Mouse (Mus musculus) midbrain, embryonic 12.5 days (tissue): ENCODE results near the gene Vkorc1l1. TPM values are rescaled to one million over a fixed set of nuclear protein-coding genes. Genes with fewer than 3 reads are reported as not detected.

Experiments
- ATAC-seq: fragments of 200-750 bp; cut with Nextera tagmentation; 2 replicates; pipeline ENCODE4 v1.8.0; 2017; ENCODE audit warnings: low read depth, moderate TSS enrichment, moderate library complexity; ENCODE audit not compliant: low FRiP score
- H3K27ac ChIP-seq: fragments of 300-500 bp; sonication (generic); replicated peaks from 2 replicates; pipeline ENCODE4 v1.5.1; 2016; ENCODE audit warnings: mild to moderate bottlenecking
- H3K27me3 ChIP-seq: fragments of 300-500 bp; sonication (generic); 2 replicates; pipeline ENCODE4 v1.6.1; 2016; ENCODE audit warnings: mild to moderate bottlenecking
- H3K36me3 ChIP-seq: fragments of 300-500 bp; sonication (generic); 2 replicates; pipeline ENCODE4 v1.6.1; 2016
- H3K4me1 ChIP-seq: fragments of 300-500 bp; sonication (generic); 2 replicates; pipeline ENCODE4 v1.6.1; 2016
- H3K4me2 ChIP-seq: fragments of 300-500 bp; sonication (generic); replicated peaks from 2 replicates; pipeline ENCODE4 v1.6.1; 2016; ENCODE audit warnings: mild to moderate bottlenecking, moderate library complexity
- H3K4me3 ChIP-seq: fragments of 300-500 bp; sonication (generic); 2 replicates; pipeline ENCODE4 v1.5.1; 2016; ENCODE audit warnings: mild to moderate bottlenecking
- H3K9ac ChIP-seq: fragments of 300-500 bp; sonication (generic); replicated peaks from 2 replicates; pipeline ENCODE4 v1.6.1; 2016; ENCODE audit warnings: mild to moderate bottlenecking, moderate library complexity
- H3K9me3 ChIP-seq: fragments of 300-500 bp; sonication (generic); 2 replicates; pipeline ENCODE4 v1.6.1; 2016; ENCODE audit warnings: mild to moderate bottlenecking
- WGBS: fragments of 180-500 bp; shearing (Covaris S2); methylation state at CpG from one replicate; pipeline ENCODE4 v1.1.7; 2016; 5-methylcytosine and 5-hydroxymethylcytosine counted together
- polyA plus RNA-seq: library from polyadenylated mRNA; unstranded; fragments of >200 nt; fragmentation: Nextera tagmentation; extraction: Ambion mirVana; gene quantifications from 2 replicates; pipeline ENCODE4 v1.2.1, GENCODE M21; 2016

The Vkorc1l1 gene
- polyA plus RNA-seq, 1 experiment from 2014 or later: 41.8 TPM

DNA sequence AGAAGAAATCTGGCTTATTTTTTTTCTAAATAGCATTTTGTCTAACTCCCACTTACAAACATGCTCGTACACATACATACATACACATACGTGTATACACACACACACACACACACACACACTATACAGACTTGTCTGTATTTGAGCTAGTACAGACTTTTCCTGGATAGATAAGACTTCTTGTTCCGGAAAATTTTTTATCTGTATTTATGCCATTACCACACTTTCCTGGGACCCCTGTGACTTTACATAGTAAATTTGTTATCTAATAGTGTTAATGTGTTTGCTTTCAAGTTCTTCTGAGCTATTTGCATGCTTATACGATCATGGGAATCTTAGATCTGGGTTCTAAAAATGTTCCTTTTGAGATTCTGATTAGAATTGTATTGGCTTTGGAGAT is 10.4 kb downstream of the Vkorc1l1 start:
- Histone ChIP-seq H3K9me3 (no peaks in the 10 kb centered on the region), H3K4me2 (no peak overlapping the region), H3K27me3 (no peaks in the 10 kb centered on the region), H3K4me1 (no peaks in the 10 kb centered on the region), H3K9ac (no peak overlapping the region), H3K27ac (no peak overlapping the region), H3K4me3 (no peak overlapping the region), H3K36me3 (no peaks in the 10 kb centered on the region)
- no peak for ATAC-seq
- WGBS: 94% methylated on average over 4 of the region's 4 CpGs

DNA sequence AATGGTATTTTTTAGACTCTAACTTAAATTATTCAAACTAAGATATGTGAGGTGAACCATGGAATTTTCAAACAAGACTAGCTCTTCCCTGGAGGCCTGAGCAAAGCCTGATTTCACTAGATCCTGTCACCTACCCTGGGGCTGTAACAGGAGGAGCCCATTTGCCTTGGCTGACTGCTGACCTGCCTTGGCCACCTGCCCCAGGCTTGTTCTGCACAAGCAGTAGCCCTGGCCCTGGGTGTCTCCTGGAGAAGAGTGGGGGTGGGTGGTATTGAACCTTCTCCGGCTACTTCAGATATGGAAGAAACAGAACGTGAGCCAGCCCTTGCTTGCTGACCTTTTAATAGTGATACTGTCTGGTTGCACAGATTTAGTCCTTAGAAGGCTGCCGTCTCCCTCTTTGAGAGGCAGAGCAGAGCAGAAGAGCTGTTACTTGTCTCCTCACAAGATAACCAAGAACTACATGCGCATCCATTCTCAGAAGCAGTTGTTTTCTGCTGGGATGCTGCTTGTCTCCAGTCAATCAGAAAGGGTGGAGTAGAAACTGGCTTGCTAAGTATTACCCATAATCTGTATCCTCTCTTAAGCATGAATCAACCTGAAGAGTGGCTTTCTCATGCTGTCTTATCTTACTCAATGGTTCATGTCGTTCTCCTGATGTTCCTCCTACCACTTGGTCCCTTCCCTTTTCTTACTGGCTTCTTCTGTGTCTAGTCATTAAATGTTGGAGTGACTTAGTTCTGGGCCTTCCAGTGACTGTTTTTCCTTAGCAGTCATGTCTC is 12.9 kb downstream of the Vkorc1l1 start:
- no peak overlapping the region for H3K4me2 ChIP-seq
- H3K36me3 ChIP-seq: no peaks in the 10 kb centered on the region
- H3K27me3 ChIP-seq: no peaks in the 10 kb centered on the region
- H3K4me1 ChIP-seq: no peaks in the 10 kb centered on the region
- H3K27ac ChIP-seq: no peak overlapping the region
- whole genome bisulfite sequencing: 90% methylated on average over 5 of the region's 5 CpGs
- H3K9me3 ChIP-seq: no peaks in the 10 kb centered on the region
- no peak overlapping the region for H3K4me3 ChIP-seq
- ATAC-seq: no peak
- no peak overlapping the region for H3K9ac ChIP-seq

DNA sequence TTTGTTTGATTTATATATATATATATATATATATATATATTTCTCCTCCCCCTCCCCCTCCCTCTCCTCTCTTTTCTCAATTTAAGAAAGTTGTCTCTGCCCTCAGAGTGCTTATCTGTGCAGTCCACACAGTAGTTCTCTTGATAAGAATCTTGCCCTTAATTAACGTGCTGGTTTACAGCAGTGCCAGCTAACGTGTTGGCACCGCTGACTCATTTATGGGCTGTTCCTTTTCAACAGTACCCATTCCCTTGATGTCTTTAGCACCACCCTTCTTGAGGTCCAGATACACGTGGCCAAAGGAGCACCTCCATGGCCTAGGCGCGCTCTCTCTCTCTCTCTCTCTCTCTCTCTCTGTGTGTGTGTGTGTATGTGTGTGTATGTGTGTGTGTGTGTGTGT is 14.0 kb downstream of the Vkorc1l1 start:
- H3K9me3 ChIP-seq: no peaks in the 10 kb centered on the region
- H3K4me2 ChIP-seq: no peak overlapping the region
- H3K27me3 ChIP-seq: no peaks in the 10 kb centered on the region
- no peak overlapping the region for H3K27ac ChIP-seq
- no peaks in the 10 kb centered on the region for H3K36me3 ChIP-seq
- no peak overlapping the region for H3K9ac ChIP-seq
- 92% methylated on average over 6 of the region's 6 CpGs for WGBS
- H3K4me3 ChIP-seq: no peak overlapping the region
- no peak for ATAC-seq
- H3K4me1 ChIP-seq: no peaks in the 10 kb centered on the region

DNA sequence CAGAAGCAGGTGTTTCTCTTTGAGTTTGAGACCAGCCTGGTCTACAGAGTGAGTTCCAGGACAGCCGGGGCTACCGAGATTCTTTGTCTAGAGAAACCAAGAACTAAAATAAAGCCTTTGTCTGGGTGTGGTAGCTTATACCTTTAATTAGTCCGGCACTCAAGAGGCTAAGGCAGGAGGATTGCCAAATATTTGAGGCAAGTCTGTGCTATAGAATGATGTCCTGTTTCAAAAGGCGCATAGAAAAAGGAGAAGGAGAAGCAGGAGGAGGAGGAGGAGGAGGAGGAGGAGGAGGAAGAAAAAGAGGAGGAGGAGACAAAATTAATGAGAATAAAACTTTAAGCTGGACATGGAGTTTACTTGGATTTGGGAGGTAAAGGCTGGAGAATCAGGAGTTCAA is 21.5 kb downstream of the Vkorc1l1 start:
- Histone ChIP-seq H3K4me1 (no peaks in the 10 kb centered on the region), H3K27me3 (no peaks in the 10 kb centered on the region), H3K27ac (no peak overlapping the region), H3K36me3 (no peaks in the 10 kb centered on the region), H3K9me3 (no peaks in the 10 kb centered on the region), H3K9ac (no peak overlapping the region), H3K4me3 (no peak overlapping the region), H3K4me2 (no peak overlapping the region)
- ATAC-seq: no peak
- 78% methylated on average over 4 of the region's 4 CpGs for WGBS

DNA sequence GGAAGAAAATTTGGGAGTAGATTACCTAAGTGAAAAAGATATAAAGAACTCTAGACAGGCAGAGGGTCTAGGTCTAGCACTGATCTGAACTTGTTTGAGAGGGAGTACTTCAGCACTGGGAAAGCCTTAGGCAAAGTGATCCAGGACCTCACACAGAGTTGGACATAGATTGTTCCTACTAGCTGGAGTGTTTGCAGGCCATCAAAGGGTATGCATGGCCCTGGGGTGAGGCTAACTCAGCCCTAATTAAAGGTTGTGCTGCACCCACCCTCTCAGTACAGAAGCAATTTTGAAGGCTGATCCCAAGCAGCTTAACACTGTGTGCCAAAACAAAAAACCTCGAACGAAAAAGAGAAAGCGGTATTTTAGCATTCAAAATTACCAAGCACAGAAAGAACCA is 24.7 kb downstream of the Vkorc1l1 start:
- H3K9ac ChIP-seq: no peak overlapping the region
- no peak overlapping the region for H3K27ac ChIP-seq
- H3K27me3 ChIP-seq: no peaks in the 10 kb centered on the region
- no peak for ATAC-seq
- no peaks in the 10 kb centered on the region for H3K9me3 ChIP-seq
- H3K36me3 ChIP-seq: no peaks in the 10 kb centered on the region
- WGBS: 90% methylated on average over 3 of the region's 3 CpGs
- H3K4me1 ChIP-seq: no peaks in the 10 kb centered on the region
- no peak overlapping the region for H3K4me2 ChIP-seq
- no peak overlapping the region for H3K4me3 ChIP-seq

DNA sequence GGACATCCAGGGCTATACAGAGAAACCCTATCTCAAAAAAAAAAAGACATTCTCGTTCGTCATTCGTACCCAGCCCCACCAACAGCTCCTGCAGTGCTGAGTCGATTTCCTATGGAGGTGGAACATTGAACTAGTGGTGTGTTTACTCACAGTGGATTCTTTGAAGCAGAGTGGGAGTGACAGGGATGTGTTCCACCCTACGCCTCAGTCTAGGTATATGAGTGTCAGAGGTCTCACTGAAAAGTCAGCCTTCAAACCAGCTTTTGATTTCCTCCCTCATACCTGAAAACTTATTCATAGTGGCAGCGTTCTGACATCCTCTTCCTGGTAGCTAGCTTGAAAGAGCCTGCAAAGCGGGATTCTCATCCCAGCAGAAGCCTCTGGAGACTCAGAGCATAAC is 26.6 kb downstream of the Vkorc1l1 start:
- 0 out of 2 replicates have a peak, but pooled peaks cover 3% of the 10 kb centered on the region for H3K36me3 ChIP-seq
- 90% methylated on average over 7 of the region's 7 CpGs for WGBS
- no peak for ATAC-seq

DNA sequence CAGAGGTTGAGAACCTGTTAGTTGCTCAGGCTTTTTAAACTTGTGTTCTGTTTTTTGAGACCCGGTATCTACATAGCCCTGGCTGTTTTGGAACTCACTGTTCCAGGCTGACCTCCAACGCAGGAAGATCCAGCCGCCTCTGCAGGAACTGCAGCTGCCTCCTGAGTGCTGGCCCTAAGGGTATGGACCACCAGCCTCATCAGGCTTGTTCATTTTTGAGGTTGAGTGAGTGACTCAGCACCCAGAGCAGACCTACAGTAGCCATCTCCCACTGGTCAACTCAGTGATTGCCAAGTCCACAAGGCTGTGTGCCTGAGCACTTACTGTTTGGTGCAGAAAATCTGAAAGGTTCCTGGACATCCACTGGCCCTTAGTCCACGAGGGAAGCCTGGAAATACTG is 29.7 kb downstream of the Vkorc1l1 start:
- WGBS: 94% methylated on average over 4 of the region's 4 CpGs
- peaks cover 6% of the 10 kb centered on the region; the same call in 1 of the 2 replicates for H3K36me3 ChIP-seq
- no peak for ATAC-seq
- no peak overlapping the region for H3K27ac ChIP-seq
- no peaks in the 10 kb centered on the region for H3K4me1 ChIP-seq
- no peak overlapping the region for H3K4me3 ChIP-seq
- no peak overlapping the region for H3K4me2 ChIP-seq
- H3K9ac ChIP-seq: no peak overlapping the region
- H3K9me3 ChIP-seq: no peaks in the 10 kb centered on the region
- no peaks in the 10 kb centered on the region for H3K27me3 ChIP-seq

More for the DNA sequence above, 26.6 kb downstream of the Vkorc1l1 start:
- H3K4me3 ChIP-seq: no peak overlapping the region
- H3K9ac ChIP-seq: no peak overlapping the region
- H3K9me3 ChIP-seq: no peaks in the 10 kb centered on the region
- H3K27ac ChIP-seq: no peak overlapping the region
- H3K27me3 ChIP-seq: no peaks in the 10 kb centered on the region
- no peak overlapping the region for H3K4me2 ChIP-seq
- no peaks in the 10 kb centered on the region for H3K4me1 ChIP-seq

DNA sequence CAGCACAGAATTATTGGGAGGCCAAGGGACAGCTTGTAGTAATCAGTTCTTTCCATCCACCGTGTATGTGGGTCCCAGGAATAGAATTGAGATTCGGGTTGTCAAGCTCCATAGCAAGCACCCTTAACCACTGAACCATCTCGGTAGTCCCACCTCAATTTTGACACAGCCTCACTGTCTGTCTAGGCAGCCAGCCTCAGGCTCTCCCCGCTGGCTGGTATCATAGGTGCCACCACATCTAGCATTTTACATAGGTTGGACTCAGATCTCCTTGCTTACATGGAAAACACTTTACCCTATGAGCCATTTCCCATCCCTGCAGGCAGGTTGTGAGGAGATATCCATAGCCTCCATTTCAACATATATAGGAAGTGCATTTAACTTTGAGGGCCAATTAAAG is 32.6 kb downstream of the Vkorc1l1 start:
- 93% methylated on average over 4 of the region's 4 CpGs for WGBS
- no peaks in the 10 kb centered on the region for H3K27me3 ChIP-seq
- H3K4me1 ChIP-seq: no peaks in the 10 kb centered on the region

DNA sequence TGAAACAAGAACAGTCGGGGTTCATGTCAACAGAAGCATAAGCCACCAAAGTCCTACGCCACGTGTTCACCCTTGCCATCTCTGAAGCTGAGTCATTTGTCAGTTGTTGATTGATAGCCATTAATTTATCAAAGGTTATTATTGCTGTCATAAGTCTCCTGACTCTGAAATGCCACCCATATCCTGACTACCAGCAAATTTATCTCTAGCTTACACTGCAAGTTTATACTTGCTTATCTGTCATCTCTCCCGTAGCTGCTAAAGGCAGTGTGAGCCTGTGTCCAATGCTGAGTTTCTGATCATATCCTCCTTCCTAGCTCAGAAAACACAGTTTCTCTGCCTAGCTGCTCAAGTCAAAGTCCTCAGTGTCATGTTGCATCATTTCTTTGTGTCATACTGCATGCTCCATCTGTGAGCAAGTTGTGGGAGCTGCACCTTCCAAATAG is 33.1 kb downstream of the Vkorc1l1 start:
- H3K9ac ChIP-seq: no peak overlapping the region
- 95% methylated on average over 4 of the region's 4 CpGs for WGBS

More for the DNA sequence above, 32.6 kb downstream of the Vkorc1l1 start:
- no peaks in the 10 kb centered on the region for H3K9me3 ChIP-seq
- H3K36me3 ChIP-seq: peaks cover 6% of the 10 kb centered on the region; the same call in 1 of the 2 replicates
- H3K4me2 ChIP-seq: no peak overlapping the region
- no peak overlapping the region for H3K9ac ChIP-seq
- no peak overlapping the region for H3K4me3 ChIP-seq
- ATAC-seq: no peak
- no peak overlapping the region for H3K27ac ChIP-seq

DNA sequence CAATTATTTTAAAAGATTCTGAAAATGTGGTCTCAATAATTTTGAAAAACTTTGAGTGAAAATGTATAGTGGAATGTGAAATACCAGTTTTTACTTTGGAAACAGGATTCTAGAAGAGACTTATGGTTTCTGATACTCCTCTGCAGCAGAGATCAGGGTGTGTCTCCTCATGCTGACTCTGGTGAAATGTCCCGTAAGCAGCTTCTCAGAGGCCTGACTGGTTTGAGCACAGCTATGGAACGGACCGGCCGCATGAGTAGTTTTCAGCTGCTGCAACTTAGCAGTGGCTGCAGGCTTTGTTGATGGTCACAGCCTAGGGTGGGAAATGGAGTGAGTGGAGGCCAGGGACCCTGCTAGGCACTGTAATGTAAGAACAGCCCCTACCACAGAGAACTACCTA is 36.0 kb downstream of the Vkorc1l1 start:
- Histone ChIP-seq H3K4me3 (no peak overlapping the region), H3K27me3 (no peaks in the 10 kb centered on the region), H3K9ac (no peak overlapping the region), H3K27ac (no peak overlapping the region), H3K4me2 (no peak overlapping the region), H3K36me3 (peaks cover 6% of the 10 kb centered on the region; the same call in 1 of the 2 replicates), H3K4me1 (0 out of 2 replicates have a peak, but pooled peaks cover 2% of the 10 kb centered on the region), H3K9me3 (no peaks in the 10 kb centered on the region)
- ATAC-seq: no peak
- 83% methylated on average over 4 of the region's 4 CpGs for WGBS

More for the DNA sequence above, 33.1 kb downstream of the Vkorc1l1 start:
- peaks cover 6% of the 10 kb centered on the region; the same call in 1 of the 2 replicates for H3K36me3 ChIP-seq
- H3K27me3 ChIP-seq: no peaks in the 10 kb centered on the region
- H3K4me3 ChIP-seq: no peak overlapping the region
- no peak for ATAC-seq
- no peak overlapping the region for H3K4me2 ChIP-seq
- no peak overlapping the region for H3K27ac ChIP-seq
- H3K4me1 ChIP-seq: no peaks in the 10 kb centered on the region
- no peaks in the 10 kb centered on the region for H3K9me3 ChIP-seq

DNA sequence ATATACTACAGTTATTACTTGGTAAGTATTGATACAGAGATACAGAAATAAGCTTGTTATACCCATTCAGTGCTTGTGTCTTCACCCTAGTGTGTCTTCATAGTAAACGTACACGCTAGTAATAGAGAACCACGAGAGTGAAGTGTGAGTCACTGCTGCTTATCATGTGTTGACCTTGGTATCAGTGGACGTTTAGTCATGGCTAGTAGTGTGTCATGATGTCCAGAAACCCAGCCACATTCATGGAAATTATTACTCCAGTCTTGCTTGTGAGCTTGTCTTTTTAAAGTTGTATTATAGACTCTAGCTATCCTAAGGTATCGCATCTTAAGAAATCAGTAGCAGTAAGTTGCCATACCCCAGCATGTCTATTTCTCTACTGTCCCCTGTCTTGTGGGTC is 36.8 kb downstream of the Vkorc1l1 start:
- H3K4me1 ChIP-seq: 0 out of 2 replicates have a peak, but pooled peaks cover 2% of the 10 kb centered on the region
- no peak for ATAC-seq
- H3K27ac ChIP-seq: no peak overlapping the region
- H3K27me3 ChIP-seq: no peaks in the 10 kb centered on the region
- no peak overlapping the region for H3K9ac ChIP-seq
- WGBS: 92% methylated on average over 5 of the region's 5 CpGs
- H3K36me3 ChIP-seq: peaks cover 12% of the 10 kb centered on the region
- H3K9me3 ChIP-seq: no peaks in the 10 kb centered on the region
- H3K4me2 ChIP-seq: no peak overlapping the region
- H3K4me3 ChIP-seq: no peak overlapping the region

DNA sequence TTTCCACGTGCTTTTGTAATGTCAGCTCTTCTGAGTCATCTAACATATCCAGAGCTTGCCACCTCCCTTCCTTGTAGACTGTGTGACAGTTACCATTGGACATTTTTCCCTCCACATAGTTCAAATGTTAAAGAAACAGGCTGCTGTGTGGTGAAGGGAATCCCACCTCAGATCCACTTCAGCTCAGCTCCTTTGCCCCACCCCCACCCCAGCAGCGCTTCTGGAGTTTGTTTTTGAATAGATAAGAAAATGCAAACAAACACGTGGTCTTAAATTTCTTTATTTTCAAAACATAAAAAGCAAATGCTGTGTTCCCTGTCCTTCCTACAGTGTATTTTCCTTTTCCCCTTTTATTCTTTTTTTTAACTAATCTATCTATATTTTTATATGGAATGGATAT is 38.4 kb downstream of the Vkorc1l1 start:
- WGBS: 83% methylated on average over 3 of the region's 3 CpGs
- no peaks in the 10 kb centered on the region for H3K9me3 ChIP-seq
- no peak for ATAC-seq
- H3K9ac ChIP-seq: no peak overlapping the region
- H3K36me3 ChIP-seq: peaks cover 12% of the 10 kb centered on the region
- H3K27me3 ChIP-seq: no peaks in the 10 kb centered on the region
- no peak overlapping the region for H3K4me3 ChIP-seq
- no peak overlapping the region for H3K4me2 ChIP-seq
- no peak overlapping the region for H3K27ac ChIP-seq
- 0 out of 2 replicates have a peak, but pooled peaks cover 2% of the 10 kb centered on the region for H3K4me1 ChIP-seq
